18 mouse cellular contexts compared by ENCODE assay signal in genomic region chr4:134570704-134571451, GRCm38 (mm10). TPM values are rescaled to one million over a fixed set of nuclear protein-coding genes. Genes with fewer than 3 reads are reported as not detected.
DNase-seq lines count a peak whose midpoint lies in the region; ATAC-seq lines count a peak whose summit lies in the region.
"Had no signal": no experiment of that assay in that cellular context is flagged by ENCODE, and none has a peak within 500 bp of the region (broad histone marks: within the 10 kb centered on the region; RNA-seq: fewer than 3 reads in every experiment).

No protein-coding gene starts in this region.

- WGBS in forebrain, embryonic 13.5 days = 72% methylated on average over 14 of the region's 14 CpGs
- 76% methylated on average over 14 of the region's 14 CpGs for WGBS in forebrain, embryonic 11.5 days
- WGBS in forebrain, embryonic 14.5 days = 63% methylated on average over 14 of the region's 14 CpGs
- 70% methylated on average over 14 of the region's 14 CpGs for WGBS in hindbrain, embryonic 10.5 days
- WGBS in midbrain, embryonic 14.5 days = 64% methylated on average over 14 of the region's 14 CpGs

- ATAC-seq in forebrain, embryonic 13.5 days = peak; percentile 56; the same call in 1 of the 2 replicates
- no peak for ATAC-seq in forebrain, embryonic 11.5 days (replicated peaks; ENCODE audit: low FRiP score)
- ATAC-seq in forebrain, embryonic 14.5 days = no peak
- no peak for ATAC-seq in midbrain, embryonic 14.5 days (ENCODE audit: low FRiP score, low TSS enrichment)
- ATAC-seq: activated CD4-positive, CD25-positive, alpha-beta regulatory T cell, adult 4 months; Patski had no signal

- no peak overlapping the region for H3K9ac ChIP-seq in forebrain, embryonic 13.5 days
- no peak overlapping the region for H3K9ac ChIP-seq in forebrain, embryonic 11.5 days (ENCODE audit: low read length)
- H3K9ac ChIP-seq in forebrain, embryonic 14.5 days (ENCODE audit: low read length) = no peak overlapping the region
- no peak overlapping the region for H3K9ac ChIP-seq in midbrain, embryonic 14.5 days (replicated peaks; ENCODE audit: low read length)
- H3K9ac ChIP-seq: embryonic facial prominence, embryonic 13.5 days; limb, embryonic 13.5 days; liver, embryonic 14.5 days; stomach, embryonic 15.5 days had no signal

- H3K4me3 ChIP-seq in forebrain, embryonic 13.5 days = no peak overlapping the region
- no peak overlapping the region for H3K4me3 ChIP-seq in forebrain, embryonic 11.5 days (ENCODE audit: low read depth, low read length)
- H3K4me3 ChIP-seq in forebrain, embryonic 14.5 days (ENCODE audit: low read depth, low read length) = no peak overlapping the region
- no peak overlapping the region for H3K4me3 ChIP-seq in hindbrain, embryonic 10.5 days
- no peak overlapping the region for H3K4me3 ChIP-seq in midbrain, embryonic 14.5 days (replicated peaks; ENCODE audit: low read depth, low read length)
- H3K4me3 ChIP-seq: embryonic facial prominence, embryonic 13.5 days; left cerebral cortex, adult 2 months; limb, embryonic 13.5 days; stomach, embryonic 15.5 days had no signal

- no peaks in the 10 kb centered on the region for H3K27me3 ChIP-seq in forebrain, embryonic 13.5 days
- no peaks in the 10 kb centered on the region for H3K27me3 ChIP-seq in forebrain, embryonic 11.5 days (ENCODE audit: control insufficient read depth, insufficient read depth, low read length)
- H3K27me3 ChIP-seq in forebrain, embryonic 14.5 days (replicated peaks; ENCODE audit: control insufficient read depth, insufficient read depth, low read length) = no peaks in the 10 kb centered on the region
- H3K27me3 ChIP-seq in hindbrain, embryonic 10.5 days (ENCODE audit: insufficient read depth, poor library complexity, severe bottlenecking) = no peaks in the 10 kb centered on the region
- no peaks in the 10 kb centered on the region for H3K27me3 ChIP-seq in midbrain, embryonic 14.5 days (ENCODE audit: control insufficient read depth, insufficient read depth, low read length)
- H3K27me3 ChIP-seq: embryonic facial prominence, embryonic 13.5 days; Patski; stomach, embryonic 15.5 days had no signal

- no peaks in the 10 kb centered on the region; the same call in 1 of the 2 replicates for H3K9me3 ChIP-seq in forebrain, embryonic 13.5 days (replicated peaks)
- H3K9me3 ChIP-seq in forebrain, embryonic 11.5 days (ENCODE audit: control insufficient read depth, low read length) = no peaks in the 10 kb centered on the region
- H3K9me3 ChIP-seq in forebrain, embryonic 14.5 days (replicated peaks; ENCODE audit: control insufficient read depth, low read length) = no peaks in the 10 kb centered on the region
- H3K9me3 ChIP-seq in hindbrain, embryonic 10.5 days = 0 out of 2 replicates have a peak, but pooled peaks cover 3% of the 10 kb centered on the region
- no peaks in the 10 kb centered on the region for H3K9me3 ChIP-seq in midbrain, embryonic 14.5 days (ENCODE audit: control insufficient read depth, low read length)
- H3K9me3 ChIP-seq: embryonic facial prominence, embryonic 13.5 days; stomach, embryonic 15.5 days had no signal

- H3K4me1 ChIP-seq in forebrain, embryonic 13.5 days = peaks cover 10% of the 10 kb centered on the region
- peaks cover 9% of the 10 kb centered on the region for H3K4me1 ChIP-seq in forebrain, embryonic 11.5 days (replicated peaks; ENCODE audit: control insufficient read depth, insufficient read depth, low read length)
- peaks cover 6% of the 10 kb centered on the region for H3K4me1 ChIP-seq in forebrain, embryonic 14.5 days (ENCODE audit: control insufficient read depth, insufficient read depth, low read length)
- peaks cover 35% of the 10 kb centered on the region for H3K4me1 ChIP-seq in hindbrain, embryonic 10.5 days (replicated peaks)
- 0 out of 2 replicates have a peak, but pooled peaks cover 3% of the 10 kb centered on the region for H3K4me1 ChIP-seq in midbrain, embryonic 14.5 days (ENCODE audit: control insufficient read depth, insufficient read depth, low read length)
- H3K4me1 ChIP-seq: stomach, embryonic 15.5 days had no signal

- H3K27ac ChIP-seq in forebrain, embryonic 13.5 days = peak overlapping the region; percentile 38
- no peak overlapping the region for H3K27ac ChIP-seq in forebrain, embryonic 11.5 days (ENCODE audit: low read depth, low read length)
- H3K27ac ChIP-seq in forebrain, embryonic 14.5 days (ENCODE audit: low read depth, low read length) = peak overlapping the region; percentile 27; the same call in 1 of the 2 replicates
- H3K27ac ChIP-seq in hindbrain, embryonic 10.5 days = peak overlapping the region; percentile 26; the same call in 1 of the 2 replicates
- 0 out of 2 replicates have a peak overlapping the region, but pooled peaks have one; percentile 37 for H3K27ac ChIP-seq in midbrain, embryonic 14.5 days (replicated peaks; ENCODE audit: low read depth, low read length)
- H3K27ac ChIP-seq: embryonic facial prominence, embryonic 13.5 days; left cerebral cortex, adult 2 months; limb, embryonic 13.5 days; liver, embryonic 14.5 days; stomach, embryonic 15.5 days had no signal

- H3K4me2 ChIP-seq in forebrain, embryonic 13.5 days = no peak overlapping the region
- no peak overlapping the region for H3K4me2 ChIP-seq in forebrain, embryonic 11.5 days (ENCODE audit: low read depth, low read length, severe bottlenecking)
- no peak overlapping the region for H3K4me2 ChIP-seq in forebrain, embryonic 14.5 days (ENCODE audit: low read length)
- H3K4me2 ChIP-seq in midbrain, embryonic 14.5 days (ENCODE audit: low read length) = no peak overlapping the region
- H3K4me2 ChIP-seq: embryonic facial prominence, embryonic 13.5 days; limb, embryonic 13.5 days; stomach, embryonic 15.5 days had no signal

- intact Hi-C loops in left cerebral cortex, postnatal 36 days (cut with DNase I) = no loop called here

- no peak for DNase-seq in forebrain, embryonic 11.5 days (ENCODE audit: low spot score)
- DNase-seq in forebrain, embryonic 14.5 days (ENCODE audit: low spot score) = peak; percentile 65
- no peak for DNase-seq in hindbrain, embryonic 10.5 days (ENCODE audit: low spot score)
- DNase-seq in midbrain, embryonic 14.5 days = no peak
- no peak for DNase-seq in left cerebral cortex, postnatal 36 days (ENCODE audit: low spot score in 2 of 2)
- DNase-seq in urinary bladder, adult 18-20 months (ENCODE audit: low spot score in 2 of 2) = no peak
- DNase-seq: adrenal gland, postnatal 14 days; kidney, adult 11 months; kidney, postnatal 10 days; right cerebral cortex, postnatal 14 days had no signal

- H3K36me3 ChIP-seq in forebrain, embryonic 13.5 days (ENCODE audit: poor library complexity, severe bottlenecking) = peaks cover 6% of the 10 kb centered on the region; the same call in 1 of the 2 replicates
- no peaks in the 10 kb centered on the region for H3K36me3 ChIP-seq in forebrain, embryonic 11.5 days (ENCODE audit: control insufficient read depth, insufficient read depth, low read length)
- H3K36me3 ChIP-seq in forebrain, embryonic 14.5 days (ENCODE audit: control insufficient read depth, insufficient read depth, low read length) = no peaks in the 10 kb centered on the region
- peaks cover 3% of the 10 kb centered on the region; the same call in 1 of the 2 replicates for H3K36me3 ChIP-seq in hindbrain, embryonic 10.5 days
- H3K36me3 ChIP-seq in midbrain, embryonic 14.5 days (ENCODE audit: control insufficient read depth, insufficient read depth, low read length) = no peaks in the 10 kb centered on the region
- H3K36me3 ChIP-seq: stomach, embryonic 15.5 days had no signal

RNA-seq across cellular contexts. Expression of gene Selenon, which starts 18.9 kb away (rescaled TPM):
- 9.3 and 11.1 TPM in 2 replicates for polyA plus RNA-seq in forebrain, embryonic 13.5 days (2015; fragmentation: Nextera tagmentation; extraction: Ambion mirVana)
- 38.5 and 47.9 TPM in 2 replicates for polyA plus RNA-seq in forebrain, embryonic 11.5 days (2014; fragmentation: Nextera tagmentation; extraction: Ambion mirVana)
- 10.2 and 12.4 TPM in 2 replicates for polyA plus RNA-seq in forebrain, embryonic 14.5 days (2014; fragmentation: Nextera tagmentation; extraction: Ambion mirVana)
- 8.6 and 10.3 TPM in 2 replicates for polyA plus RNA-seq in hindbrain, embryonic 10.5 days (2016; fragmentation: Nextera tagmentation; extraction: Ambion mirVana)
- polyA plus RNA-seq in midbrain, embryonic 14.5 days (2014; fragmentation: Nextera tagmentation; extraction: Ambion mirVana) = 14.2 and 15.9 TPM in 2 replicates
- 10 to 100 TPM; 19.6 to 21.2 TPM for total RNA-seq in left cerebral cortex, postnatal 36 days (2021)

RNA-seq across cellular contexts. Expression of gene Mtfr1l, which starts 35.7 kb away (rescaled TPM):
- 132 and 139 TPM in 2 replicates for polyA plus RNA-seq in forebrain, embryonic 13.5 days (2015; fragmentation: Nextera tagmentation; extraction: Ambion mirVana)
- polyA plus RNA-seq in forebrain, embryonic 11.5 days (2014; fragmentation: Nextera tagmentation; extraction: Ambion mirVana) = 132 and 135 TPM in 2 replicates
- polyA plus RNA-seq in forebrain, embryonic 14.5 days (2014; fragmentation: Nextera tagmentation; extraction: Ambion mirVana) = 177 and 185 TPM in 2 replicates
- polyA plus RNA-seq in hindbrain, embryonic 10.5 days (2016; fragmentation: Nextera tagmentation; extraction: Ambion mirVana) = 115 and 125 TPM in 2 replicates
- polyA plus RNA-seq in midbrain, embryonic 14.5 days (2014; fragmentation: Nextera tagmentation; extraction: Ambion mirVana) = 181 and 185 TPM in 2 replicates
- total RNA-seq in left cerebral cortex, postnatal 36 days (2021) = 10 to 100 TPM; 61.9 to 70.2 TPM
